Mouse (Mus musculus) MEL (cell line): ENCODE measurements around the gene Pla2g1b.

Experiments
- CTCF ChIP-seq, 3 experiments: IDR thresholded peaks in 2 of 3; conservative IDR thresholded peaks in 1 of 3; 2 replicates each; pipeline ENCODE4 v1.5.1; 2011 to 2012; ENCODE audit warnings: low read length in 3 of 3, low read depth in 2 of 3, mild to moderate bottlenecking in 2 of 3, improper control_type of control experiment in 1 of 3, inconsistent platforms in 1 of 3, mixed read lengths in 1 of 3, moderate library complexity in 1 of 3; ENCODE audit not compliant: control insufficient read depth in 1 of 3, insufficient read depth in 1 of 3, poor library complexity in 1 of 3, severe bottlenecking in 1 of 3
- EP300 ChIP-seq, 2 experiments: IDR thresholded peaks; 2 replicates each; pipeline ENCODE4 v1.6.1; 2011; ENCODE audit warnings: improper control_type of control experiment in 2 of 2, low read length in 2 of 2, low read depth in 1 of 2, mild to moderate bottlenecking in 1 of 2

- TF ChIP-seq EP300 (IDR thresholded peaks at IDR 0.05; ENCODE audit: low read depth in 1 of 2, low read length in 2 of 2) (no peak), CTCF (IDR thresholded peaks at IDR 0.05 in 2 of 3, conservative IDR thresholded peaks at IDR 0.05 in 1 of 3; ENCODE audit: control insufficient read depth in 1 of 3, insufficient read depth in 1 of 3, low read depth in 2 of 3, low read length in 3 of 3, poor library complexity in 1 of 3, severe bottlenecking in 1 of 3) (no peak)
Measured at GRCm38 (mm10) chr5:115498307-115499240, 32.5 kb downstream of the Pla2g1b start.
